ENCODE assay signal across 8 mouse cellular contexts in genomic region chr16:42276216-42277141, GRCm38 (mm10).
A peak's percentile ranks its signal among the peaks of the same experiment; 100 is the strongest.
DNase-seq lines count a peak whose midpoint lies in the region; ATAC-seq and TF ChIP-seq lines count a peak whose summit lies in the region.

No protein-coding gene starts in this region.

- WGBS in heart, adult 2 months = 39% methylated on average over 15 of the region's 15 CpGs
- 30% methylated on average over 15 of the region's 15 CpGs for WGBS in kidney, embryonic 15.5 days
- 32% methylated on average over 15 of the region's 15 CpGs for whole genome bisulfite sequencing in limb, embryonic 14.5 days
- 35% methylated on average over 15 of the region's 15 CpGs for WGBS in stomach, embryonic 16.5 days

- no peaks in the 10 kb centered on the region for H3K9me3 ChIP-seq in kidney, embryonic 15.5 days (replicated peaks)
- H3K9me3 ChIP-seq in limb, embryonic 14.5 days (ENCODE audit: control insufficient read depth, low read length) = no peaks in the 10 kb centered on the region
- no peaks in the 10 kb centered on the region for H3K9me3 ChIP-seq in stomach, embryonic 16.5 days (replicated peaks; ENCODE audit: control insufficient read depth, low read length)

- TF ChIP-seq CTCF in heart, adult 2 months (IDR thresholded peaks at IDR 0.05) = no peak; the same call in 1 of the 2 replicates

- no peaks in the 10 kb centered on the region for H3K79me2 ChIP-seq in heart, adult 2 months (replicated peaks; ENCODE audit: control insufficient read depth, insufficient read depth, low read length)

- H3K27me3 ChIP-seq in heart, adult 2 months (ENCODE audit: control insufficient read depth, insufficient read depth, low read length) = no peaks in the 10 kb centered on the region
- H3K27me3 ChIP-seq in kidney, embryonic 15.5 days = no peaks in the 10 kb centered on the region
- no peaks in the 10 kb centered on the region for H3K27me3 ChIP-seq in limb, embryonic 14.5 days (ENCODE audit: control insufficient read depth, insufficient read depth, low read length)
- H3K27me3 ChIP-seq in stomach, embryonic 16.5 days (ENCODE audit: control insufficient read depth, insufficient read depth, low read length) = no peaks in the 10 kb centered on the region

- DNase-seq in 416B (ENCODE audit: low read depth) = peak; percentile 66
- peak; percentile 74 for DNase-seq in adrenal gland, adult 2 months
- DNase-seq in embryo, embryonic 11 days = peak; percentile 86
- peak; percentile 45 to 70 for DNase-seq in heart, adult 2 months
- DNase-seq in limb, embryonic 14.5 days (ENCODE audit: low spot score) = peak; percentile 84
- peak; percentile 75 for DNase-seq in neural tube, embryonic 10.5 days (ENCODE audit: extremely low spot score, low spot score)

- no peaks in the 10 kb centered on the region; the same call in 1 of the 2 replicates for H3K4me1 ChIP-seq in heart, adult 2 months (ENCODE audit: control insufficient read depth, insufficient read depth, low read length)
- no peaks in the 10 kb centered on the region for H3K4me1 ChIP-seq in kidney, embryonic 15.5 days
- H3K4me1 ChIP-seq in limb, embryonic 14.5 days (ENCODE audit: control insufficient read depth, insufficient read depth, low read length) = peaks cover 2% of the 10 kb centered on the region; the same call in 1 of the 2 replicates
- no peaks in the 10 kb centered on the region for H3K4me1 ChIP-seq in stomach, embryonic 16.5 days (ENCODE audit: control insufficient read depth, insufficient read depth, low read length)

- H3K27ac ChIP-seq in heart, adult 2 months = no peak overlapping the region
- H3K27ac ChIP-seq in kidney, embryonic 15.5 days = no peak overlapping the region
- no peak overlapping the region for H3K27ac ChIP-seq in limb, embryonic 14.5 days (replicated peaks; ENCODE audit: low read depth, low read length)
- H3K27ac ChIP-seq in stomach, embryonic 16.5 days (ENCODE audit: low read length) = no peak overlapping the region

- TF ChIP-seq EP300 in heart, adult 2 months (IDR thresholded peaks at IDR 0.05; ENCODE audit: insufficient read depth, low read depth, low read length) = peak; percentile 70; the same call in 1 of the 2 replicates

- no peaks in the 10 kb centered on the region for H3K36me3 ChIP-seq in heart, adult 2 months (ENCODE audit: control insufficient read depth, insufficient read depth, low read length)
- no peaks in the 10 kb centered on the region for H3K36me3 ChIP-seq in kidney, embryonic 15.5 days
- no peaks in the 10 kb centered on the region for H3K36me3 ChIP-seq in limb, embryonic 14.5 days (ENCODE audit: control insufficient read depth, insufficient read depth, low read length)
- H3K36me3 ChIP-seq in stomach, embryonic 16.5 days (ENCODE audit: control insufficient read depth, insufficient read depth, low read length) = no peaks in the 10 kb centered on the region

- H3K9ac ChIP-seq in heart, adult 2 months (ENCODE audit: low read depth, low read length) = no peak overlapping the region
- H3K9ac ChIP-seq in kidney, embryonic 15.5 days = no peak overlapping the region
- no peak overlapping the region for H3K9ac ChIP-seq in limb, embryonic 14.5 days (ENCODE audit: low read depth, low read length, severe bottlenecking)
- H3K9ac ChIP-seq in stomach, embryonic 16.5 days (ENCODE audit: low read length) = no peak overlapping the region

- intact Hi-C loops in heart, adult 2 months (cut with DNase I) = loop anchor here (2.0 to 10.0 kb wide), 2 partner anchors 506 to 1528 kb away; no protein-coding TSS in a partner anchor

- H3K4me3 ChIP-seq in heart, adult 2 months = no peak overlapping the region
- H3K4me3 ChIP-seq in kidney, embryonic 15.5 days (replicated peaks) = no peak overlapping the region
- H3K4me3 ChIP-seq in limb, embryonic 14.5 days (replicated peaks; ENCODE audit: low read length) = no peak overlapping the region
- no peak overlapping the region for H3K4me3 ChIP-seq in stomach, embryonic 16.5 days (replicated peaks; ENCODE audit: low read length)

- H3K4me2 ChIP-seq in kidney, embryonic 15.5 days = no peak overlapping the region
- H3K4me2 ChIP-seq in limb, embryonic 14.5 days (replicated peaks; ENCODE audit: low read depth, low read length, severe bottlenecking) = no peak overlapping the region
- H3K4me2 ChIP-seq in stomach, embryonic 16.5 days (ENCODE audit: low read depth, low read length) = no peak overlapping the region

- ATAC-seq in kidney, embryonic 15.5 days (replicated peaks; ENCODE audit: low FRiP score) = peak; percentile 64
- peak; percentile 74; the same call in 1 of the 2 replicates for ATAC-seq in limb, embryonic 14.5 days (ENCODE audit: low FRiP score, low read depth)
- ATAC-seq in stomach, embryonic 16.5 days (ENCODE audit: insufficient read depth, low FRiP score) = peak; percentile 72; the same call in 1 of the 2 replicates

- TF ChIP-seq POLR2A in heart, adult 2 months (IDR thresholded peaks at IDR 0.05; ENCODE audit: insufficient read depth, low read depth, low read length) = no peak
- TF ChIP-seq POLR2A in limb, embryonic 14.5 days (IDR thresholded peaks at IDR 0.05; ENCODE audit: borderline replicate concordance, extremely low read depth, insufficient read depth, insufficient read length) = no peak
